Mouse (Mus musculus): ENCODE measurements at regions not wholly inside any gene's neighbourhood (a gene's known extent, or its start where the extent isn't known, plus 50 kb on each side); places are given as distances from the start of the nearest gene placed in this dataset.

DNA sequence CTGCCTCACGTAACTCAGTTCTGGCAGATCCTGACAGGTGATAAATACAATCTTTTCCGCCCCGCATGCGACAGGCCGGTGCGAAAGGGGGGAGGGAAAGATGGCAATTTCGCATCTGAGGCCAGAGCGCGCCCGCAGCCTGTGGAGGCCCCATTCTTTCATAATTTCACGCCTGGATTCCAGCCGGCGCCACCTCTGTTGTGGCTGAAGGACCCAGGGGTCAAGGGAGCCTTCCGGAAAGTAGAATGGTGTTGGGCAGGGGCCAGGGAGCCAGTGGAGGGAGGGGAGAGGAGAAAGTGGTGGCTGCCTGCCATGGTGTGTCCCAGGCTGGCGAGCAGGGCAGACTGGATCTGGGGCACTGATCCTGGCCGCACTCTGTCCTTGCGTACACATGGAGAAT, 224.5 kb downstream of the Gm26897 start:
- TF ChIP-seq POLR2A (IDR thresholded peaks at IDR 0.05; ENCODE audit: insufficient read depth, low read length) (no peak), CTCF (IDR thresholded peaks at IDR 0.05; ENCODE audit: low read depth, low read length) (no peak), EP300 (IDR thresholded peaks at IDR 0.05; ENCODE audit: insufficient read depth, low read depth, low read length) (no peak)
